Mouse (Mus musculus): ENCODE measurements at regions not wholly inside any gene's neighbourhood (a gene's known extent, or its start where the extent isn't known, plus 50 kb on each side); places are given as distances from the start of the nearest gene placed in this dataset.

DNA sequence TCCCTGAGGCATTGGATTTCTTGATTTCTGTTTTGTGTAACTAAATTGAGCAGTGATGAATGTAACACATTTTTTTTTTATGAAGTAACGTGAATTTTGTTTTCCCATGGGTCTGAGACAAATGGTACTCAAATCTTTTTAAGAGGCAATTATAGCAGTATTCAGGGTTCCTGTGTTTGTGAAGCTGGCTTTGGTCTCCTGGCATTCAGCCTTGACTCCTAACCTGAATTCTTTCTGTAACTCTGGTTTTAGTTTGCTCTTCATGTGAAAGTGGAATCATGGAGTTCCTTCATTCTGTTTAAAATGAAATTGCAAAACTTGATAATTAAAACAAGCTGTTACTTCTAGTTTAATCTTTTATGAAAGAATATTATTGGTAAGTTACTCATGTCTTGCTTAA lies 58.3 kb downstream of the Gm10358 start:
- TF ChIP-seq CTCF (IDR thresholded peaks at IDR 0.05; ENCODE audit: borderline replicate concordance, insufficient read depth, low read length) (no peak), POLR2A (IDR thresholded peaks at IDR 0.05; ENCODE audit: low read depth, low read length) (no peak)

Data from embryonic fibroblast, embryonic 13.5 days (primary cell).